Mouse (Mus musculus) forebrain, embryonic 13.5 days (tissue): ENCODE results near the gene Tubb4a. TPM values are rescaled to one million over a fixed set of nuclear protein-coding genes. Genes with fewer than 3 reads are reported as not detected.

Experiments
- ATAC-seq: fragments of 200-750 bp; cut with Nextera tagmentation; 2 replicates; pipeline ENCODE4 v1.8.0; 2017
- H3K27ac ChIP-seq: fragments of 300-500 bp; sonication (generic); 2 replicates; pipeline ENCODE4 v1.5.1; 2015; ENCODE audit warnings: inconsistent platforms, mild to moderate bottlenecking, moderate library complexity
- H3K27me3 ChIP-seq: fragments of 300-500 bp; sonication (generic); 2 replicates; pipeline ENCODE4 v1.6.1; 2015; ENCODE audit warnings: mild to moderate bottlenecking, inconsistent platforms
- H3K36me3 ChIP-seq: fragments of 300-500 bp; sonication (generic); 2 replicates; pipeline ENCODE4 v1.6.1; 2015; ENCODE audit warnings: mild to moderate bottlenecking, inconsistent platforms; ENCODE audit not compliant: poor library complexity, severe bottlenecking
- H3K4me1 ChIP-seq: fragments of 300-500 bp; sonication (generic); 2 replicates; pipeline ENCODE4 v1.6.1; 2015; ENCODE audit warnings: inconsistent platforms
- H3K4me2 ChIP-seq: fragments of 300-500 bp; sonication (generic); 2 replicates; pipeline ENCODE4 v1.6.1; 2015; ENCODE audit warnings: inconsistent platforms, mild to moderate bottlenecking, moderate library complexity
- H3K4me3 ChIP-seq: fragments of 300-500 bp; sonication (generic); 2 replicates; pipeline ENCODE4 v1.5.1; 2015; ENCODE audit warnings: mild to moderate bottlenecking, inconsistent platforms
- H3K9ac ChIP-seq: fragments of 300-500 bp; sonication (generic); 2 replicates; pipeline ENCODE4 v1.6.1; 2015; ENCODE audit warnings: mild to moderate bottlenecking, inconsistent platforms
- H3K9me3 ChIP-seq: fragments of 300-500 bp; sonication (generic); replicated peaks from 2 replicates; pipeline ENCODE4 v1.6.1; 2016; ENCODE audit warnings: inconsistent platforms
- WGBS: fragments of 180-500 bp; shearing (Covaris S2); methylation state at CpG from one replicate; pipeline ENCODE4 v1.1.7; 2015; 5-methylcytosine and 5-hydroxymethylcytosine counted together
- polyA plus RNA-seq: library from polyadenylated mRNA; unstranded; fragments of >200 nt; fragmentation: Nextera tagmentation; extraction: Ambion mirVana; gene quantifications from 2 replicates; pipeline ENCODE4 v1.2.1, GENCODE M21; 2015

Tubb4a gene
- polyA plus RNA-seq, 1 experiment from 2014 or later, result 148 TPM

- Histone ChIP-seq H3K9me3 (no peaks in the 10 kb centered on the region), H3K27ac (no peak overlapping the region), H3K36me3 (no peaks in the 10 kb centered on the region), H3K4me2 (peak overlapping the region; percentile 54), H3K4me3 (peak overlapping the region; percentile 15; the same call in 1 of the 2 replicates), H3K9ac (no peak overlapping the region; the same call in 1 of the 2 replicates), H3K27me3 (0 out of 2 replicates have a peak, but pooled peaks cover 5% of the 10 kb centered on the region), H3K4me1 (peaks cover 9% of the 10 kb centered on the region)
- peak; percentile 88 for ATAC-seq
- WGBS, result 2% methylated on average over 11 of the region's 11 CpGs
Measured at GRCm38 (mm10) chr17:57096623-57096920, 9.0 kb upstream of the Tubb4a start.

- Histone ChIP-seq H3K9ac (no peak overlapping the region; the same call in 1 of the 2 replicates), H3K27me3 (0 out of 2 replicates have a peak, but pooled peaks cover 5% of the 10 kb centered on the region), H3K9me3 (no peaks in the 10 kb centered on the region), H3K27ac (no peak overlapping the region), H3K4me2 (peak overlapping the region; percentile 54), H3K4me1 (peaks cover 9% of the 10 kb centered on the region), H3K4me3 (peak overlapping the region; percentile 15; the same call in 1 of the 2 replicates), H3K36me3 (no peaks in the 10 kb centered on the region)
- under 1% methylated on average over 18 of the region's 19 CpGs for WGBS
- ATAC-seq, result peak; percentile 79
Measured at GRCm38 (mm10) chr17:57095855-57096622, 8.5 kb upstream of the Tubb4a start.

- WGBS, result 97% methylated on average over 3 of the region's 3 CpGs
Measured at GRCm38 (mm10) chr17:57094222-57094621, 6.6 kb upstream of the Tubb4a start.

GRCm38 (mm10) chr17:57085970-57086757 lies 1.4 kb downstream of the Tubb4a start:
- Histone ChIP-seq H3K27me3 (0 out of 2 replicates have a peak, but pooled peaks cover 3% of the 10 kb centered on the region), H3K4me3 (peak overlapping the region; percentile 53), H3K4me1 (peaks cover 18% of the 10 kb centered on the region), H3K9me3 (no peaks in the 10 kb centered on the region), H3K36me3 (peaks cover 33% of the 10 kb centered on the region), H3K4me2 (peak overlapping the region; percentile 69), H3K27ac (no peak overlapping the region), H3K9ac (no peak overlapping the region)
- ATAC-seq, result no peak
- WGBS, result 93% methylated on average over 11 of the region's 11 CpGs

More at GRCm38 (mm10) chr17:57094222-57094621, 6.6 kb upstream of the Tubb4a start:
- ATAC-seq, result no peak
- Histone ChIP-seq H3K27me3 (0 out of 2 replicates have a peak, but pooled peaks cover 8% of the 10 kb centered on the region), H3K4me2 (no peak overlapping the region), H3K9ac (no peak overlapping the region), H3K4me1 (peaks cover 9% of the 10 kb centered on the region), H3K27ac (no peak overlapping the region), H3K4me3 (no peak overlapping the region), H3K36me3 (no peaks in the 10 kb centered on the region), H3K9me3 (no peaks in the 10 kb centered on the region)

- no peaks in the 10 kb centered on the region for H3K27me3 ChIP-seq
- no peak overlapping the region for H3K4me3 ChIP-seq
- H3K36me3 ChIP-seq, result peaks cover 51% of the 10 kb centered on the region
- H3K4me2 ChIP-seq, result no peak overlapping the region
- no peak overlapping the region for H3K9ac ChIP-seq
- no peaks in the 10 kb centered on the region for H3K9me3 ChIP-seq
- H3K27ac ChIP-seq, result no peak overlapping the region
- 89% methylated on average over 5 of the region's 5 CpGs for WGBS
- ATAC-seq, result no peak
- H3K4me1 ChIP-seq, result peaks cover 14% of the 10 kb centered on the region
Measured at GRCm38 (mm10) chr17:57082481-57082880, 5.1 kb downstream of the Tubb4a start.

- H3K27me3 ChIP-seq, result no peaks in the 10 kb centered on the region
- no peak overlapping the region for H3K4me3 ChIP-seq
- 94% methylated on average over 31 of the region's 31 CpGs for WGBS
- peaks cover 51% of the 10 kb centered on the region for H3K36me3 ChIP-seq
- ATAC-seq, result no peak
- no peak overlapping the region for H3K4me2 ChIP-seq
- no peaks in the 10 kb centered on the region for H3K9me3 ChIP-seq
- no peak overlapping the region for H3K27ac ChIP-seq
- peaks cover 7% of the 10 kb centered on the region; the same call in 1 of the 2 replicates for H3K4me1 ChIP-seq
- H3K9ac ChIP-seq, result no peak overlapping the region
Measured at GRCm38 (mm10) chr17:57081234-57081842, 6.2 kb downstream of the Tubb4a start.

GRCm38 (mm10) chr17:57079919-57080318 lies 7.7 kb downstream of the Tubb4a start:
- H3K9me3 ChIP-seq, result no peaks in the 10 kb centered on the region
- no peak overlapping the region for H3K27ac ChIP-seq
- no peak overlapping the region for H3K9ac ChIP-seq
- no peak overlapping the region for H3K4me2 ChIP-seq
- H3K36me3 ChIP-seq, result peaks cover 51% of the 10 kb centered on the region
- 82% methylated on average over 3 of the region's 3 CpGs for WGBS
- H3K4me1 ChIP-seq, result 0 out of 2 replicates have a peak, but pooled peaks cover 3% of the 10 kb centered on the region
- ATAC-seq, result no peak
- no peaks in the 10 kb centered on the region for H3K27me3 ChIP-seq
- no peak overlapping the region for H3K4me3 ChIP-seq

- Histone ChIP-seq H3K27ac (no peak within 1 kb of the TSS), H3K36me3 (peaks cover 35% of the 10 kb centered on the region), H3K4me3 (no peak within 1 kb of the TSS), H3K4me1 (no peaks in the 10 kb centered on the region), H3K4me2 (no peak within 1 kb of the TSS), H3K9me3 (no peaks in the 10 kb centered on the region), H3K27me3 (no peaks in the 10 kb centered on the region), H3K9ac (no peak within 1 kb of the TSS)
- WGBS, result 51% methylated on average over 6 of the region's 6 CpGs
- ATAC-seq, result peak; percentile 21; the same call in 1 of the 2 replicates
Measured at GRCm38 (mm10) chr17:57078336-57078735, 9.2 kb downstream of the Tubb4a start, which contains the start of gene Dennd1c. Gene Dennd1c (minus strand): TSS chr17:57078514.

- no peak for ATAC-seq
- 47% methylated on average over 3 of the region's 3 CpGs for WGBS
- Histone ChIP-seq H3K4me1 (no peaks in the 10 kb centered on the region), H3K4me2 (no peak overlapping the region), H3K27ac (no peak overlapping the region), H3K36me3 (peaks cover 26% of the 10 kb centered on the region), H3K9me3 (no peaks in the 10 kb centered on the region), H3K27me3 (no peaks in the 10 kb centered on the region), H3K4me3 (no peak overlapping the region), H3K9ac (no peak overlapping the region)
Measured at GRCm38 (mm10) chr17:57076916-57077315, 10.7 kb downstream of the Tubb4a start.

- 2% methylated on average over 11 of the region's 11 CpGs for WGBS
- Histone ChIP-seq H3K27ac (no peak overlapping the region), H3K9me3 (no peaks in the 10 kb centered on the region), H3K4me3 (peak overlapping the region; percentile 29), H3K4me2 (peak overlapping the region; percentile 49), H3K9ac (no peak overlapping the region), H3K4me1 (peaks cover 8% of the 10 kb centered on the region; the same call in 1 of the 2 replicates), H3K27me3 (no peaks in the 10 kb centered on the region), H3K36me3 (no peaks in the 10 kb centered on the region)
- ATAC-seq, result peak; percentile 52
Measured at GRCm38 (mm10) chr17:57070699-57071098, 16.9 kb downstream of the Tubb4a start.

- Histone ChIP-seq H3K4me1 (peaks cover 8% of the 10 kb centered on the region; the same call in 1 of the 2 replicates), H3K27ac (no peak overlapping the region), H3K36me3 (no peaks in the 10 kb centered on the region), H3K9me3 (no peaks in the 10 kb centered on the region), H3K9ac (0 out of 2 replicates have a peak overlapping the region, but pooled peaks have one; percentile 21), H3K27me3 (peaks cover 3% of the 10 kb centered on the region; the same call in 1 of the 2 replicates), H3K4me2 (peak overlapping the region; percentile 49), H3K4me3 (peak overlapping the region; percentile 29)
- 11% methylated on average over 9 of the region's 9 CpGs for WGBS
- no peak for ATAC-seq
Measured at GRCm38 (mm10) chr17:57070272-57070671, 17.3 kb downstream of the Tubb4a start.
